Mouse (Mus musculus): ENCODE results near the gene Laptm5. TPM values are rescaled to one million over a fixed set of nuclear protein-coding genes. Genes with fewer than 3 reads are reported as not detected.

The Laptm5 gene
- polyA plus RNA-seq, 1 experiment from 2014 or later, result 27.7 TPM

- WGBS, result 80% methylated on average over 35 of the region's 35 CpGs
- Histone ChIP-seq H3K36me3 (ENCODE audit: control insufficient read depth, insufficient read depth) (no peaks in the 10 kb centered on the region), H3K4me3 (ENCODE audit: low read depth, low read length) (no peak overlapping the region), H3K9me3 (ENCODE audit: control insufficient read depth) (no peaks in the 10 kb centered on the region), H3K4me2 (replicated peaks; ENCODE audit: low read depth) (no peak overlapping the region), H3K9ac (ENCODE audit: low read depth, low read length) (no peak overlapping the region), H3K27ac (ENCODE audit: low read depth, low read length) (no peak overlapping the region), H3K27me3 (replicated peaks; ENCODE audit: control insufficient read depth, insufficient read depth, low read length) (no peaks in the 10 kb centered on the region; the same call in 1 of the 2 replicates), H3K4me1 (replicated peaks; ENCODE audit: control insufficient read depth, insufficient read depth, low read length) (no peaks in the 10 kb centered on the region)
- TF ChIP-seq CTCF (IDR thresholded peaks at IDR 0.05; ENCODE audit: low read depth), result no peak
- ATAC-seq, result no peak
Measured at GRCm38 (mm10) chr4:130949821-130950384, 37.0 kb downstream of the Laptm5 start.

DNA sequence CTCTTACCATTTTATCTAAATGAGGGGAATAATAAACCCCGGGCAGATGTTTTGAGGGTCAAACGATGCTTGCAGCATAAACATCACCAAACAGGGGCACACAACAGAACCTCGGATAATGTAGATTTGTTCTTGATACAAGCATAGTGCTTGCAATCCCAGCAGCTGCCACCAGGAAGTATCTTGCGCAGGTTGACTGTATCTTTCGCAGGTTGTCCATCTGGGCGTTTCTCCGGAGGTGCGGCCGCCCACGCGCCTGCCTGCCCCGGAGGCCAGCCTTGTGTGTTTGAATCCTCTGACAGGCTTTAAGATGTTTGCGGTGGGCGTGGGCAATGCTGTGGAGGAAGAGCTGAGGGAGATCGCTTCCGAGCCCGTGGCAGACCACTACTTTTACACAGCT is 39.6 kb downstream of the Laptm5 start:
- Histone ChIP-seq H3K27me3 (replicated peaks; ENCODE audit: control insufficient read depth, insufficient read depth, low read length) (no peaks in the 10 kb centered on the region; the same call in 1 of the 2 replicates), H3K4me2 (replicated peaks; ENCODE audit: low read depth) (no peak overlapping the region), H3K36me3 (ENCODE audit: control insufficient read depth, insufficient read depth) (no peaks in the 10 kb centered on the region), H3K4me1 (replicated peaks; ENCODE audit: control insufficient read depth, insufficient read depth, low read length) (no peaks in the 10 kb centered on the region), H3K4me3 (ENCODE audit: low read depth, low read length) (no peak overlapping the region), H3K27ac (ENCODE audit: low read depth, low read length) (no peak overlapping the region), H3K9ac (ENCODE audit: low read depth, low read length) (no peak overlapping the region), H3K9me3 (ENCODE audit: control insufficient read depth) (no peaks in the 10 kb centered on the region)
- 22% methylated on average over 17 of the region's 17 CpGs for WGBS
- peak; percentile 68 for TF ChIP-seq CTCF (IDR thresholded peaks at IDR 0.05; ENCODE audit: low read depth)
- no peak for ATAC-seq

DNA sequence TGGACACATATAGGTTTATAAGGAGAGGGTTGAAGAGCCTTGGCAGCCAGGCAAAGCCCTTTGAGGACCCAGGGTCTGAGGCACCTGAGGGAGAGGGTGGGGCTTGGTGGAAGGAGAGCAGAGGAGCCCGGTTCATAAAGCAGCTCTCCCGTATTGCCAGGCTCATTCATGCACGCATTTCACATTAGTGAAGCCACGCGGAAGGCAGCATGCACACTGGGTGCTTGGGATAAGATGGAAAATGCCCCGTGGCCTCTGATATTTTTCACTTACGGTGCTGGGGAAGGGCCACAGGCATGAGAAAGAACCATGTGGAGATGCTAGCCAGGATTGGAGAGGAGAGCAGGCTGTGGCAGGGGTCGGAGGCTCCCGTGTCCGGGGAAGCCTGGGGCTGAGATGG is 44.2 kb downstream of the Laptm5 start:
- no peak for TF ChIP-seq CTCF (IDR thresholded peaks at IDR 0.05; ENCODE audit: low read depth)
- no peak overlapping the region for H3K4me2 ChIP-seq (replicated peaks; ENCODE audit: low read depth)
- no peak overlapping the region for H3K27ac ChIP-seq (ENCODE audit: low read depth, low read length)
- H3K4me3 ChIP-seq (ENCODE audit: low read depth, low read length), result no peak overlapping the region
- no peak overlapping the region for H3K9ac ChIP-seq (ENCODE audit: low read depth, low read length)
- WGBS, result 77% methylated on average over 10 of the region's 10 CpGs
- H3K9me3 ChIP-seq (ENCODE audit: control insufficient read depth), result no peaks in the 10 kb centered on the region
- no peaks in the 10 kb centered on the region for H3K4me1 ChIP-seq (replicated peaks; ENCODE audit: control insufficient read depth, insufficient read depth, low read length)
- no peaks in the 10 kb centered on the region for H3K36me3 ChIP-seq (ENCODE audit: control insufficient read depth, insufficient read depth)
- no peak for ATAC-seq
- no peaks in the 10 kb centered on the region; the same call in 1 of the 2 replicates for H3K27me3 ChIP-seq (replicated peaks; ENCODE audit: control insufficient read depth, insufficient read depth, low read length)

DNA sequence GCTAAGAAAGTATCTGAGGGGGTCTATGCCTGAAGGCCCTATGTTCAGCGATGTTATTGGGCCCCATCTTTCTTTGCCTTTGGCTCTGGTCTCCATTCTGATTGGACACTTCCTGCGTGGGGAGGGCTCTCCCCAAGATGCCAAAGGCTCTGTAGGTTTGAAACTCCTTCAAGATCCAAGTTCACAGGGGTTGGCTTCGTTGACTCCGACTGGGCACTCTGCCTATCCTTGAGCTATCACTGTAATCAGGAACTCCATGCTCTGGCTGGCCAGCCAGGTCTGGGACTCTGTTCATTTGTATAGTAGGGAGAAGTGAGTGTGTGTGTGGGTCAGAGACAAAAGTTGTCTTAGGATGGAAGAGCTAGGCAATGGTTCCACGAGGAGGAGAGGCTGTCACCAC is 45.9 kb downstream of the Laptm5 start:
- 70% methylated on average over 5 of the region's 5 CpGs for WGBS
- Histone ChIP-seq H3K27me3 (replicated peaks; ENCODE audit: control insufficient read depth, insufficient read depth, low read length) (no peaks in the 10 kb centered on the region), H3K27ac (ENCODE audit: low read depth, low read length) (no peak overlapping the region), H3K36me3 (ENCODE audit: control insufficient read depth, insufficient read depth) (no peaks in the 10 kb centered on the region), H3K4me2 (replicated peaks; ENCODE audit: low read depth) (no peak overlapping the region), H3K9me3 (ENCODE audit: control insufficient read depth) (no peaks in the 10 kb centered on the region), H3K4me3 (ENCODE audit: low read depth, low read length) (no peak overlapping the region), H3K4me1 (replicated peaks; ENCODE audit: control insufficient read depth, insufficient read depth, low read length) (no peaks in the 10 kb centered on the region), H3K9ac (ENCODE audit: low read depth, low read length) (no peak overlapping the region)
- TF ChIP-seq CTCF (IDR thresholded peaks at IDR 0.05; ENCODE audit: low read depth), result no peak
- ATAC-seq, result no peak

- WGBS, result 52% methylated on average over 6 of the region's 6 CpGs
- no peaks in the 10 kb centered on the region for H3K36me3 ChIP-seq (ENCODE audit: control insufficient read depth, insufficient read depth)
- no peak for ATAC-seq
- H3K4me2 ChIP-seq (replicated peaks; ENCODE audit: low read depth), result no peak overlapping the region
- no peak overlapping the region for H3K27ac ChIP-seq (ENCODE audit: low read depth, low read length)
- no peaks in the 10 kb centered on the region for H3K9me3 ChIP-seq (ENCODE audit: control insufficient read depth)
- H3K27me3 ChIP-seq (replicated peaks; ENCODE audit: control insufficient read depth, insufficient read depth, low read length), result no peaks in the 10 kb centered on the region
- TF ChIP-seq CTCF (IDR thresholded peaks at IDR 0.05; ENCODE audit: low read depth), result no peak
- no peaks in the 10 kb centered on the region for H3K4me1 ChIP-seq (replicated peaks; ENCODE audit: control insufficient read depth, insufficient read depth, low read length)
- no peak overlapping the region for H3K4me3 ChIP-seq (ENCODE audit: low read depth, low read length)
- no peak overlapping the region for H3K9ac ChIP-seq (ENCODE audit: low read depth, low read length)
Measured at GRCm38 (mm10) chr4:130959678-130960077, 46.8 kb downstream of the Laptm5 start.

DNA sequence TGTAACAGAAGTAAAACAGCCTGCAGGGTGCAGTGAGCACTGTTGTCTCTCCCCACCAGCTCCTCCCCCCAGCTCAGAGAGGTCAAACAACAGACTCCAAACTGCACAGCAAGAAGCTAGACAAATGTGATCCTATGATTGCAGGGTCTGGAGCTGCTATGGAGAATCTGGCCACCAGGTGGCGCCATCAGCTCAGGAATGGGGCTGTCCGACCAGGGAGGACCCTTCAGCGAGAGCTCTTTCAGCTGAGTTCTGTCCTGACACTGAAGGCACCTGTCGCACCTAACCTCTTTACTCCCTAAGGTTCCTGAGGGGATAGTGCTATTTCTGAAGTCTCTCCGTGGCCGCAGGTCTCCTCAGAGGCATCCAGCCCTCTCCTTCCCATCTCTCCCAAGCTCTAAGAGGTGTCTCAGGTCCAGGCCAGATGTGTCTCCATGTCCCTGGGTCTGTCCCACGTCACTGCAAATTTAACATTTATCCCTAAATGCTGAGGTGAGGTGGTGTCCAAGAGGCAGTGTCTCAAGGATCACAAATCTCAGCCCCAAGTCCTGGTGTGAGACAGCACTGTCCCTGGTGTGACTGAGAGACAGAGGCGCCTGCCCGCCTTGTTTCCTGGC is 47.3 kb downstream of the Laptm5 start:
- Histone ChIP-seq H3K9ac (ENCODE audit: low read depth, low read length) (no peak overlapping the region), H3K4me1 (replicated peaks; ENCODE audit: control insufficient read depth, insufficient read depth, low read length) (no peaks in the 10 kb centered on the region), H3K4me2 (replicated peaks; ENCODE audit: low read depth) (no peak overlapping the region), H3K9me3 (ENCODE audit: control insufficient read depth) (no peaks in the 10 kb centered on the region), H3K36me3 (ENCODE audit: control insufficient read depth, insufficient read depth) (no peaks in the 10 kb centered on the region), H3K27me3 (replicated peaks; ENCODE audit: control insufficient read depth, insufficient read depth, low read length) (no peaks in the 10 kb centered on the region), H3K27ac (ENCODE audit: low read depth, low read length) (no peak overlapping the region), H3K4me3 (ENCODE audit: low read depth, low read length) (no peak overlapping the region)
- ATAC-seq, result no peak
- peak; percentile 97 for TF ChIP-seq CTCF (IDR thresholded peaks at IDR 0.05; ENCODE audit: low read depth)
- 24% methylated on average over 9 of the region's 9 CpGs for whole genome bisulfite sequencing

All from intestine, postnatal 0 days (tissue).